Mouse (Mus musculus): ENCODE measurements around the gene F2rl2. TPM values are rescaled to one million over a fixed set of nuclear protein-coding genes. Genes with fewer than 3 reads are reported as not detected.

The F2rl2 gene
- total RNA-seq (2021): not detected
- long read RNA-seq, experiment 1: 0 reads
- long read RNA-seq, experiment 2: 0 reads

DNA sequence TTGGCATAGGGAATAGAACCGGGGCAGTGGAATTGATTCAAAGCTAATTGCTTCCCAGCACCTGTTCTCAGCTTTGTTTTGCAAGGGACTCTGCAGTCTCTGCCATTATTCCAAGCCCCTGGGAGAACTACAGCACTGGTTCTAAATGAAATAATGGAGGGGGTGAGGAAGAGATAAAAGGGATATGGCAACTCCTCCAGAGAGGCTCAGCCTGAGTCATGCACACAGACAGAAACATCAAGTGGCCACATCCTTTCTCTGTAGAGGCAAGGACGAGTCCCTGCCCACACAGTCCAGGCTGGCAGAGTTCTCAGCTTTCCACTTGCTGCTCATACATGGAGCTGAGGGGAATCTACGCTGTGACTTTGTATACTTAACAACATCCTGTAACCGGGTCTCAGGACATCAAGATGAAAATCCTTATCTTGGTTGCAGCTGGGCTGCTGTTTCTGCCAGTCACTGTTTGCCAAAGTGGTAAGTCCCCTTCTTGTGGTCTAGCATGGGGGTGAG, at the start of gene F2rl2:
TSS of gene F2rl2 (plus strand) at position 200 of the 510 bp plus-strand sequence.
- DNase-seq (ENCODE audit: low spot score): no peak

DNA sequence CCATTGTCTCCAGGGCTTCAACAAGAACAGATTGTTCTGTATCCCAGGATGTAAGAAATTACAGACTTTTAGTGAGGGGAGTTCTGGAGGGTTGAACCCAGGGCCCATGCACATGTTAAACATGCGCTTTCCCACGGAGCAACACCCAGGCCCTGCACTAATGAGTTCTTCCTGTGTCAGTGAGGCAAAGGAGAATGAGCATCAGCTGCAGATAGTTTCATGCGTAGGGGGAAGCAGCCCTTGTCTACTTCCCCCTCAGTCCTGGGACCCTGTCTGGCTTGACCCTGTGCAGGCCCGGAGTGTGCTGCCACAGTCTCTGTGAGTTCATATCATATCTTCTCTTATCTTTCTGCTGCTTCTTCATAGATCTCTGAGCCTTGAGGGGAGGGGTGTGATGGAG, 49.4 kb upstream of the F2rl2 start:
- no peak for DNase-seq (ENCODE audit: low spot score)

DNA sequence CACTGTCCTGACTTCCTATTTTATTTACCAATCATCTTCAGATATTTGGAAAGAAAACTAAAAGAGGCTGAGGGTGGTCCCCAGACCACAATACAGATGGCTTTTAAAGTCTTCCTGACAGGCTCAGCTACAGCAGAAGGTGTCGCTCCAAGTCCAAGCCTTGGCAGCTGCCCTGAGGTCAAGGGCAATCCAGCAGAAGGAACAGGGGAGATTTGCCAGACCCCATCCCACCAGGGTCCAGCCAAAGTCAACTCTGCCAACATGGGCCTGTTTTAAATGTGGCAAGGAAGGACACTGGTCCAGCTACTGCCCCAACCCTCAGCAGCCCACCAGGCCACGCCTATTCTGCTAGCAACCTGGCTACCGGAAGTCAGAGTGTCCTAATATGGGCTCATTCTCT, 46.7 kb upstream of the F2rl2 start:
- no peak for DNase-seq (ENCODE audit: low spot score)

DNA sequence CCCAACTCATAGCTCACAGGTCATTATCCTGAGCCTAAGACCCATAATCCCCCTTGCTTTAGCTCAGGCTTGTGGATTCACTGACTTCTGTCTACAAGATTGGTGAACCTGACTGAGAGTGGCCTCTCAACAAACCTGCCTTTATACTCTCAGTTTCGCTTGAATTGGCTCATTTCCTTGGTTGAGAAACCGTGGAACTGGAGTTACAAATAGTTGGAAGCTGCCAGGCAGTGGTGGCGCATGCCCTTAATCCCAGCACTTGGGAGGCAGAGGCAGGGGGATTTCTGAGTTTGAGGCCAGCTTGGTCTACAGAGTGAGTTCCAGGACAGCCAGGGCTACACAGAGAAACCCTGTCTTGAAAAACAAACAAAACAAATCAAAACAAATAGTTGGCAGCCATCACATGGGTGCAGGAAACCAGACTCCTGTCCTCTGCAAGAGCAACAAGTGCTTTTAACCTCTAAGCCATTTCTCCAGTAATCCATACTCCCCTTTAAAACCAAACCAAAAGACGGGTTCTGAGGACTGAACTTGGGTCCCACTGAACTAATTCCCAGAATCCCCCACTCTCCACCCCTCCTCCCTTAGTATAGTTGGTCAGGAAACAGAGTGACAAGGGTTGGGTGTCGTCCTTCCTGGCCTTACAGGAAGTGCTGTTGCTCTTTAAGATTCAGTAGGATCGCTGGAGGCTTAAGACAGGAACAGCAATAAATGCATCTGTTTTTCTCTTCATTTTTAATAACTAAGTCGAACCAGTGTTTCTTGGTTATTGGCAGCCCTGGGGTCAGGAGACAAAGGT, 44.6 kb upstream of the F2rl2 start:
- DNase-seq (ENCODE audit: low spot score): no peak

DNA sequence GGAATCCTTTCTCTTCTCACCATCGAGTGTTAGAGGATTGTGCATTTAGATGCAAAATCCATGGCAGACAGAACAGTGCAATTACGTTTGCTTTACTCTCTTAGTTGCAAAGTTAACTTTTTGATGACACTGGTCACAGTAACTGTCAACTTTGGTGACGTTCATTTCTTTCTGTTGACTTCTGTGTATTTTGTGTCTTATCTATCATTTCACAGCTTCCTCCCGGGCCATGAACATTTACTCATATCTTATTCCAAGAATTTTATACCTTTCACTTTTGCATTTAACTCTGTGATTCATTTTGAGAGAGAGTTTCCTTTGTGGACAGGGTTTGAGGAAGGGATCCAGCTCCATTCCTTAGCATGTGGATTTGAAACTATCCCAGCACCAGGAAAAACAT, 43.0 kb upstream of the F2rl2 start:
- DNase-seq (ENCODE audit: low spot score): no peak

DNA sequence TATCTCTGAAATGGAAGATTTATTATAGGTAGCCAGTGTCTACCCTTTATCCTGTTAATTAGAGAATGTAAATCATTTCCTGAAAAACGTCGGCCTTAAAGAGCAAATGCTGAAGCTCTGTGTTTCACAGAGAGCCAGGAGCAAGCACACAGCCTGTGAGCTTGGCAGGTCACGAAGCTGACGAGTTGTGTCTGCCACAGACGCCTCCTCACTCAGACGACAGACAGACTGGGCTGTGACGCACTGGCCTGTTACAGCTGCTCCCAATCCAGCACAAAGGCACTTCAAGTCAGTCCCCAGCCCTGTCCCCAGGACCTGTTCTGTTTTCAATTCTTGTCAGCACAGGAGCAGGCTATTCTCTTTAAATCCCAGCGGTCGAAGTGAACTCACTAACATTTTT, 41.4 kb upstream of the F2rl2 start:
- DNase-seq (ENCODE audit: low spot score): no peak

DNA sequence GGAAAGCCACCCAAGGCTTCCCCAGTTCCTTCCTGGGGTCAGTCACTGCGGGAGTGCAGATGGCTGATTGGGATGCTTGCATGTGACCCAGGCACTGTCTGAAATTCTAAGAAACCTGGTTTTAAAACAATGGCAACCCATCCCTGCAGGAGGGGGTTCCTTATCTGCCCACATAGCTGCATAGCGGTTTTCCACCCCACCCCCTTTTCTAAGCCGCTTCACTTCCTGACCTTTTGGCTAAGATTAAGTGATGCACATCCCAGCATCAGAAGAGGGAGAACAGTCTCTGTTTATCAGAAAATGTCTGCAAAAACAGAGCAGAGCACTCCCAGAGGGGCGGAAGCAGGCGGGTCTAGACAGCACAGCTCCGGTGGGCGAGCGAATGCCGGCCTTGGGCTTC, 39.5 kb upstream of the F2rl2 start:
- no peak for DNase-seq (ENCODE audit: low spot score)

DNA sequence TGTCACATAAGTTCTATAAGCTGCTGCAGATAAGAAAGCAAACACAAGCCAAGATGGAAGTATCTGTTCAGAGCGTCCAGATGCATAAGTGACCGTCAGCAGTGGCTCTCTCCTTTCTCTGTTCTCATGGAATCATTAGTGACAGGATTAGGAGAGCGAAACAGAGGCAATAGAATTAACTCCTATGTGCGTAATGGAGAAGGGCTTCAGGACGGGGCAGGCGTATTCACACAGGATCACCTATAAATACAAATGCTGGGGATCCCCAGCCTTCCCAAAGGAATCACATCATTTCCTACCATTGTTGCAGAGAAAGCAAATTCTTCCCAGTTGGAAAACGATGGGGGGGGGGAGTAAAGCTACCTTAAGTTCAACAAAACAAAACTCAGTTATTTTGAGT, 37.2 kb upstream of the F2rl2 start:
- DNase-seq (ENCODE audit: low spot score): no peak

DNA sequence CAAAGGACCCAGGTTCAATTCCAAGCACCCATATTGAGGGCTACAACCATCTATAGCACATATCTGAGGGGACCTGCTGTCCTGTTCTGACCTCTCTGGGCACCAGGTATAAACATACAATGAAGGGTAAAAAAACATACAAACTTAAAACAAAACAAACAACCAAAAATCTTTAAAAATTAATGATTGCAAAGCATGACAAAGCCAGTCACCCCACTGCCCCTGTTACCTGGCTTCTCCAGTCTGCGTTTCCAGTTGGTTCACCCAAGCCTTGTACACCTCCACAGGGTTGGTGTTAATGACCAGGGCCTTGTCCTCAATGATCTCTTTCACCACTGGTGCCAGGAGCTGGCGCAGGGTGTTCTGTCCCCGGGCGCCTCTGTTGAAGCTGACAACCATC, 32.8 kb upstream of the F2rl2 start:
- no peak for DNase-seq (ENCODE audit: low spot score)

DNA sequence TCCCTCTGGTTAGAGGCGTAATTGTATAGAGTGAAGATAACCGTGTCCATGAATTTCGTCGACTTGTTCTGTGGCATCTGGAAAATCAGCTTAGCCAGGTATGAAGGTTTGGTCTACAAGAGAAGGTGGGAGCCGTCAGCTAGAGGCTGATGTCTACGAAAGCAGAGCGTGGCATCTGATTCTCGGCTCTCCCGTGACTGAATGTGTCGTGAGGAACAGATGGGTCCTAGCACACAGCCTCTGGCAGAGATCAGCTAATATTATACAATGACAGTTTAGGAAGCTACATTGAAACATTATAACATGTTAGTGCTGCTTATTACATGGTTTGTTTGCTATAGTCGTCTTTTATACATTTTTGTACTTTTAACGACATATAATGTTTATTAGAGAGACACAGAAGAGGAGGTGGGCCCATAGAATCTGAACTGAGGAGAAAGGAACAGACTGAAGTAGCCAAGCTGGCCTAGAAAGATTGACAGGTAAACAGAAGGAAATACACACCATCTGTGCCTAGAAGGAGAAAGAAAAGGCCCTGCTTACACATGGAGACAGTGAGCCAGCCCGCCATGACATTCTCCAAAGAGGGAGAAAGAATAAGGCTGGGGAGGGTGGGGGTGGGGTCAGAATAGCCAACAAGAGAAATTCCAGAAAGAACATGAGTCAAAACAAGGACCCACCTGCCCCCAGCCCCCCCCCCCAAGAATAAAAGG, 30.9 kb upstream of the F2rl2 start:
- DNase-seq (ENCODE audit: low spot score): no peak

DNA sequence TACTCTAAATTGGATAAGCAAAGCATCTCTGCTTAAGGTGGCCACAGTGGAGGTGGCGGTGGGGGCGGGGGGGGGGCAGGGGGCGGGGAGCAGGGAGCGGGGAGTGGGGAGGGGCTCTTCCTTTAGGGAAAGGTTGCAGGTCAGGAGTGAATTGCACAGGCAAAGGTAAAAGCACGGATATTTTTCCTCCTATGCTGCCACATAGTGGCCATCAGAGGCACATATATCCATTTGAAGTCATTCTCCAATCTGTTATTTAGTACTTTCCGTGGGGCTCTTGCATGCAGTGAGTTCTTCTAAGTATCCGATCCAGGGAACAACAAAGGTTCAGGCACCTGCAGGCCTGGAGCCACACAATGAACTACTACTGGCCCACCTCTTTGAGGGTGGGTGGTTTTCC, 29.4 kb upstream of the F2rl2 start:
- DNase-seq (ENCODE audit: low spot score): no peak

DNA sequence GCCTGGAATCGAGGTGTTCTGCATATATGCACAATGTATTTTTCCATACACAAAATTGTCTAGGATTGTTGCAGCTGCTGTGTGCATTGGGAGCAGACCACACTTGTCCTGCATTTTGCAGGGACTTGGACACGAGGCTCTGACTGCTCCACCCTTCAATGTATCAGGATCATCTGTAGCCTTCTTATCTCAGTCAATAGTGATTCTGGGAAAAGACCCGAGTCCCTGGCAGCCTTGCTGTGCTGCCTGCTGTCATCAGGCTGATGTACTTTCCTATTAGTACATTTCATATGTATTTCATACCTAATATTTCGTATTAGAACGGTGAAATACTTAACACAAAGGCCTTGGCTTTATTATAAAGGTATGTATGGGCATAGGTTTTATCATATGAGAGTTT, 26.1 kb upstream of the F2rl2 start:
- DNase-seq (ENCODE audit: low spot score): no peak

DNA sequence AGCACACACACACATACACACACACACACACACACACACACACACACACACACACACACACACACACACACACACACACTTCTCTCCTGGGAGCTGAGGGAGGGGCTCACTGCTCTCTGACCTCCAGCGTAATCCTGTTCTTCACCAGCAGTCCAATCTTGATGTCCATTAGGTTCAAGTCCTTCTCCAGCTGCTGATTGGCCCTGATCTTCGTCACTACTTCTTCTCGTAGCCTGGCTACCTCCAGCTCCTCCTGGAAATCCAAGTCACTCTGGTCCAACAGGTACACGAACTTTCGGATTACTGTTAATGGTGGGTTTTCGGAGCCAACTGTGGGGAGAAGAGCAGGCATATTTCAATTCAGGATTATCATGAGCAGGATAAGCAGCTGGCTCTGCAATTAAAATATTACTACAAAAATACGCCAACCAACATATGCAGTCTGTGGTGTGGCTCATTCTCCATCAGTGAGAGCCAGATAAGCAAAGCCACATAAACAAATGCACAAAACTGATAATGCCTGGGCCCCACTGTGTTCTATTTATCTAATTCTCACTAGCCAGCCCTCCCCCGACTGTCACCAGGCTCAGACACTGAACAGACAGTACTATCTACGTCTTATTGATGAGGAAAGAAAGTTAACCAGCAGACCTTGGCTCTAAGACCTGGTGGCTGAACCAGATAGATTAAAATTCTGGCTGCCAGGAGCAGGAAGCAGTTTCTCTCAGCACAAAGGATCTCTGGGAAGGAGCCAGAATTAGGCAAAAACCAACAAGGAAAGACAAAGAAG, 25.4 kb upstream of the F2rl2 start:
- DNase-seq (ENCODE audit: low spot score): no peak

DNA sequence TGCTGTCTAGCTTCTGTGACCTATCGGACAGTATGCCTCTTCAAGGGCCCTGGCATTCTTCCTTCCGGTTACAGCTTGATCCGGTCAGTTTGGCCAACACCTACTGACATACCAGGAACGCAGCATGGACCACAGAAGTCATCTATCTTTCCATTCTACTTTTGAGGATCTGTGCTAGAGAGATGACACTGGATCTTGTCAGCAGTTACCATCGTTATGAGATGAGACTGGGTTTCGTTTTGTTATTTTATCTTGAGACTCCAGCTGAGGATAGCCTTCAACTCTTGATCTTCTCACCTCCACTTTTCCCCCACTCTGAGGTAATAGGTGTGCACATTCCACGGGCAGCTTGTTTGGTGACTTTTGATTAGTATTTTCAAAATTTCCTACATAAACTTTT, 24.3 kb upstream of the F2rl2 start:
- no peak for DNase-seq (ENCODE audit: low spot score)

DNA sequence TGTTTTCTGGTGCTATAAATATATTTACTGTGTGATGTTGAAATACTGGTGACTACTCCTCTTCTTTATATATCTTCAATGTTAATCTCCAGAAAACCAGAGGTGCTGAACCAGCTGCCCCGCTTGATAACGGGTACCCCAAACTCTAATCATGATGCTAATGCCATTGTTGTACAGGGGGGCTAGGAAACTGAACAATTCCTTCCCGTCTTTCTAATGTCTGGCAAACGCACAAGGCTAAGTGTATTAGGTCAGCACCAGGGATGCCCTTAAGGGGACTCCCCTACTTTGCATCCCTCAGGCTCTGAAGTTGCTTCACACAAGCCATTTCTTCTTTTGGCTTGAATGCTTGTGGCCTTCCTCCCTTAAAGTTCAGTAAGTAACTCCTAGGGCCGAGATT, 17.6 kb upstream of the F2rl2 start:
- no peak for DNase-seq (ENCODE audit: low spot score)

DNA sequence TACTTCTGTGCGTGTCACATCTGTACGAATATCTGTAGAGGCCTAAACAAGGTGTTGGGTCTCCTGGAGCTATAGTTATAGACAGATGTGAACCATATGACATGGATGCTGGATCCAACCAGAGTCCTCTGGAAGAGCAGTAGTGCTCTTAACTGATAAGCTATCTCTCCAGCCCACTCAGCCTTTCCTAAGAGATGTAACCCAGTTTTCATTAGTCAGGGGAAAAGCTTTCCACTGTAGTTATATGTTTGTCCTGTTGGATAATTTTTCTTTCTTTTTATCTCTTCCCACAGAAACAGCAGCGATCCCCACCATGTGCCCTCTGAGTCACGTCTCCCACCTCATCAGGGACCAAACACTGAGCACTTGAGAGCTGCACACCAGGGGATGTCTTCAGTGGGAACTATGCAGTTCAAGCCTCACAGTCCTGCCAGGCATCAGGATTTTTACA, 17.1 kb upstream of the F2rl2 start:
- no peak for DNase-seq (ENCODE audit: low spot score)

DNA sequence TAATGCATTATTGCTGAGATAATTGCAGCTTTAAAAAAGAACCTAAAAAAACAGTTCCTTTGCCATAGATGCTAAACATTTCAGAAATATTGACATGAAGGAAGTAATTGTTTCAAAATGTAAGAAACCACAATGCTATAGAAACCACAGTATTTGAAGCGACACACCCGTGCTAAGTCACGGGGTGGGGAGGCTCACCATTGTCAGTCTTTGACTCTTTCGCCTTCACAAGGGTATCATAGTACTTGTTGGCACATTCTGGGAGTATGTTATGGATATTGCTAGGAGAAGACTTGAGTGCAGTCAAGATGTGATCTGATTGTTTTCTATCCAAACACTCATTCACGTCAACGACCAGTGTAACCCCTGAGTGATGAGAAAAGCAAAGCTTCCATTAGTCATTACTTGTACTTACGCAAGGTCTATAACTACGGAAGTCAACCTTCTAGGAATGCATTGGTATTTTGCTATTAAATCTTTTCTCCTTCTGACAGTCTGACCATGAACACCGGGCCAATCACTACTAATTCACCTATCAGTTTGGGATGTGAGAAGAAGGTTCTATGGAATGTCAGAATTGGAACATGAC, 11.9 kb upstream of the F2rl2 start:
- DNase-seq (ENCODE audit: low spot score): no peak

DNA sequence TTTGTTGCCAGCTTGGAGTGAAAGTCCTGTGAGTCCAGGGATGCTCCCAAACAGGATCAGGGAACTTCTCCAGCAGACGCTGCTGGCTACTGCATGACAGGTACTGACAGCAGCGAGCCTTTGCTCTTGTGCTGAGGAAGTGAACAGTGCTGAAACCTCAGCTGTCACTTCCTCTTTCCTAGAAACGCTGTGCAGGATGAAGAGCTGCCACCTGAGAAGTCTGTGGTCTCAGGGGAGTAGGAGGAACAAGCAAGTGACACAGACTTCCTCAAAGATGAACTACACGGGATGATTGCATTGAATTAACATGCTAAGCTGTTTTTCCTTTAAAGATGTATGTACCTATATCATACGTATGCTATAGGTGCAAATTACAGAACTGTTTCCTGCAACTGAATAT, 10.9 kb upstream of the F2rl2 start:
- no peak for DNase-seq (ENCODE audit: low spot score)

DNA sequence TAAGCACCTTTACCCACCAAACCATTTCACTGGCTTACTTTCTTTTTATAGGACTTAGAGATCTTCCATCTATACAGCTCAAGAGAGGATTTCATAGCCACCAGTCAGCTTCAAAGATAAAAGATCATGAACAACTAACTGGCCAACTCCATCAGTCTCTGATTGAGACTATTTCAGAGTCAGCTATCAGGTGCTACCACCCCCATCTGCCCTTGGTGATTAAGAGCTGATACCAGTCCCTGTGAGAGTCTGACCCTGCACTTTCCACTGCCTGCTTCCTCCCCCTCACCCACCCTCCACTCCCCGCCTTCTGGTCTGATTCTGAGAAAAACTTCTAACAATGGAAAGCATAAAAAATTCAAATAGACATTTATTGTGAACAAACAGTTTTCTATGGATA, 8.1 kb upstream of the F2rl2 start:
- DNase-seq (ENCODE audit: low spot score): no peak

DNA sequence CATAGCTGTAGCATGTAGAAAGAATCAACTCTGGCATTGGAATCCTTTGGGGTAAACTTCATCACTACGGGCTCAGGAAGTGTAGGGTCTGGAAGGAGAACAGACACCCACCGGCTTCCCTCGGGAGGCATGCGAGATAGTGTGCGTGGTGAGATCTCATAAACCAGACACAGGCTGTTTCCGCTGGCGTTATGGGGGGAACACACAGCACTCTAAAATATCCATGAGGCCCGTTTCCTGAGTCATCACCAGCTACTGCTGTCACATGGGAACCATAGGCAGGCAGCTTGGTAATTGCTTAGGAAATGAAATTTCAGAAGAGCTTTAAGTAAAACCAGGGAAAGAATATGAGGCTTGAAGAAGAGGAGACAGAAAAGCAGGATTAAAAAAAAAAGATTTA, 4.5 kb upstream of the F2rl2 start:
- DNase-seq (ENCODE audit: low spot score): no peak

DNA sequence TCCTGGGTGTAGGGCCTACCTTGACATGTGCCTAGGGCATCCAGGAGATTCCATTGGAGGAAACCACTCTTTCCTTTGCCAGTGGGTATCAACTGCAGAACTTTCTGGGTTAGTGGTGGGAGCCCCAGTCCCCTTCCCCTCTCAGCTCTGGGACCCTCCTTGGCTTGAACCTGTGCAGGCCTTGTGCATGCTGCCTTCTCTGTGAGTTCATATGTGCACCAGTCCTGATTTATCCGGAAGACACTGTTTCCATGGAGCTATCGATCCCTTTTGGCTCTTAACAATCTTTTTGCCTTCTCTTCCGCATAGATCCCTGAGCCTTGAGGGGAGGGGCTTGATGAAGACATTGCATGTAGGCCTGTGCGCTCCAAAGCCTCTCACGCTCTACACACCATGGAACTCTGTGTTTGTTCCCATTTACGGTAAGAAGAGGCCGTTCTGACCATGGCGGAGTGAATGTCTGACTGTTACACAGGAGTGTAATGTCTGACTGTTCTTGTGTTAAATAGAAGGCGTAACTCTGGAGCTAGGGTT, 466 bp upstream of the F2rl2 start:
- DNase-seq (ENCODE audit: low spot score): no peak
